Mouse (Mus musculus): Measurements from ENCODE around the gene Arl15. TPM values are rescaled to one million over a fixed set of nuclear protein-coding genes. Genes with fewer than 3 reads are reported as not detected.

Arl15 gene
- polyA plus RNA-seq, 1 experiment from 2014 or later = 19.7 TPM

- no peak overlapping the region; the same call in 1 of the 2 replicates for H3K27ac ChIP-seq (ENCODE audit: low read length)
- peak; percentile 83 for ATAC-seq
- H3K4me1 ChIP-seq (replicated peaks; ENCODE audit: control insufficient read depth, insufficient read depth, low read length) = peaks cover 14% of the 10 kb centered on the region
- H3K36me3 ChIP-seq (ENCODE audit: control insufficient read depth, insufficient read depth) = no peaks in the 10 kb centered on the region
- H3K27me3 ChIP-seq (replicated peaks; ENCODE audit: control insufficient read depth, insufficient read depth, low read length) = no peaks in the 10 kb centered on the region
- peak overlapping the region; percentile 26 for H3K4me2 ChIP-seq (ENCODE audit: low read length)
- no peak overlapping the region for H3K9ac ChIP-seq (replicated peaks; ENCODE audit: low read depth, low read length)
- 40% methylated on average over 9 of the region's 9 CpGs for WGBS
- H3K4me3 ChIP-seq (replicated peaks; ENCODE audit: low read length) = no peak overlapping the region
- H3K9me3 ChIP-seq (ENCODE audit: control insufficient read depth, low read length) = no peaks in the 10 kb centered on the region
These were observed 282.9 kb downstream of the Arl15 start for GRCm38 (mm10) chr13:114077181-114077580.

GRCm38 (mm10) chr13:114077584-114078270, 283.4 kb downstream of the Arl15 start:
- Histone ChIP-seq H3K36me3 (ENCODE audit: control insufficient read depth, insufficient read depth) (no peaks in the 10 kb centered on the region), H3K27me3 (replicated peaks; ENCODE audit: control insufficient read depth, insufficient read depth, low read length) (no peaks in the 10 kb centered on the region), H3K4me3 (replicated peaks; ENCODE audit: low read length) (no peak overlapping the region), H3K4me2 (ENCODE audit: low read length) (peak overlapping the region; percentile 26), H3K9me3 (ENCODE audit: control insufficient read depth, low read length) (no peaks in the 10 kb centered on the region), H3K9ac (replicated peaks; ENCODE audit: low read depth, low read length) (no peak overlapping the region; the same call in 1 of the 2 replicates), H3K4me1 (replicated peaks; ENCODE audit: control insufficient read depth, insufficient read depth, low read length) (peaks cover 14% of the 10 kb centered on the region), H3K27ac (ENCODE audit: low read length) (no peak overlapping the region; the same call in 1 of the 2 replicates)
- WGBS = 28% methylated on average over 17 of the region's 17 CpGs
- peak; percentile 48 for ATAC-seq

GRCm38 (mm10) chr13:114078851-114079250, 284.5 kb downstream of the Arl15 start:
- 82% methylated on average over 4 of the region's 4 CpGs for WGBS
- H3K4me3 ChIP-seq (replicated peaks; ENCODE audit: low read length) = no peak overlapping the region
- no peak overlapping the region for H3K27ac ChIP-seq (ENCODE audit: low read length)
- H3K27me3 ChIP-seq (replicated peaks; ENCODE audit: control insufficient read depth, insufficient read depth, low read length) = no peaks in the 10 kb centered on the region
- H3K4me2 ChIP-seq (ENCODE audit: low read length) = no peak overlapping the region
- peaks cover 14% of the 10 kb centered on the region for H3K4me1 ChIP-seq (replicated peaks; ENCODE audit: control insufficient read depth, insufficient read depth, low read length)
- H3K36me3 ChIP-seq (ENCODE audit: control insufficient read depth, insufficient read depth) = no peaks in the 10 kb centered on the region
- ATAC-seq = no peak
- H3K9ac ChIP-seq (replicated peaks; ENCODE audit: low read depth, low read length) = no peak overlapping the region
- no peaks in the 10 kb centered on the region for H3K9me3 ChIP-seq (ENCODE audit: control insufficient read depth, low read length)

GRCm38 (mm10) chr13:114079751-114080150, 285.4 kb downstream of the Arl15 start:
- H3K36me3 ChIP-seq (ENCODE audit: control insufficient read depth, insufficient read depth) = no peaks in the 10 kb centered on the region
- no peak overlapping the region for H3K4me2 ChIP-seq (ENCODE audit: low read length)
- no peaks in the 10 kb centered on the region for H3K9me3 ChIP-seq (ENCODE audit: control insufficient read depth, low read length)
- no peak overlapping the region for H3K4me3 ChIP-seq (replicated peaks; ENCODE audit: low read length)
- H3K27me3 ChIP-seq (replicated peaks; ENCODE audit: control insufficient read depth, insufficient read depth, low read length) = no peaks in the 10 kb centered on the region
- H3K9ac ChIP-seq (replicated peaks; ENCODE audit: low read depth, low read length) = no peak overlapping the region
- H3K27ac ChIP-seq (ENCODE audit: low read length) = no peak overlapping the region
- peaks cover 14% of the 10 kb centered on the region for H3K4me1 ChIP-seq (replicated peaks; ENCODE audit: control insufficient read depth, insufficient read depth, low read length)
- 89% methylated on average over 6 of the region's 6 CpGs for WGBS
- no peak for ATAC-seq

DNA sequence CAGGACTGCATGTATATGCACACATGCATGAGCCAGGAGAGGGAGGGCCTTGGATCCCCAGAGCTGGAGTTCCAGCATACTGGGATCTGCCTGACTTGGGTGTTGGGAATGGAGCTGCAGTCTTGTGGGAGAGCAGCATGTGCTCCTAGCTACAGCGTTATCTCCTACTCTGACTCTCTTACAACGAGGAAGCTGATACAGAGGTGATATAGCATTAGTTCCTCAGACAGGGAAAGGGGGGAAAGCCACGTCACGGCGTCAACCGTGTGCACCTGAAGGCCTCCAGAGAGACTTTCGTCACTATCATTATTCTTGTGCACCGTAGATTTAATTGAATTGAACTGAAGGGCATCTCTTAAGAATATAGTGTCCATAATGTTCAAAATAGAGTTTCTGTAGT, 286.2 kb downstream of the Arl15 start:
- WGBS = 92% methylated on average over 8 of the region's 8 CpGs
- no peaks in the 10 kb centered on the region for H3K27me3 ChIP-seq (replicated peaks; ENCODE audit: control insufficient read depth, insufficient read depth, low read length)
- no peaks in the 10 kb centered on the region for H3K36me3 ChIP-seq (ENCODE audit: control insufficient read depth, insufficient read depth)
- ATAC-seq = no peak
- H3K4me2 ChIP-seq (ENCODE audit: low read length) = no peak overlapping the region
- H3K27ac ChIP-seq (ENCODE audit: low read length) = no peak overlapping the region
- H3K9me3 ChIP-seq (ENCODE audit: control insufficient read depth, low read length) = no peaks in the 10 kb centered on the region
- H3K4me3 ChIP-seq (replicated peaks; ENCODE audit: low read length) = no peak overlapping the region
- peaks cover 14% of the 10 kb centered on the region for H3K4me1 ChIP-seq (replicated peaks; ENCODE audit: control insufficient read depth, insufficient read depth, low read length)
- no peak overlapping the region for H3K9ac ChIP-seq (replicated peaks; ENCODE audit: low read depth, low read length)

- Histone ChIP-seq H3K9me3 (ENCODE audit: control insufficient read depth, low read length) (no peaks in the 10 kb centered on the region), H3K27ac (ENCODE audit: low read length) (no peak overlapping the region), H3K4me1 (replicated peaks; ENCODE audit: control insufficient read depth, insufficient read depth, low read length) (no peaks in the 10 kb centered on the region), H3K4me2 (ENCODE audit: low read length) (no peak overlapping the region), H3K27me3 (replicated peaks; ENCODE audit: control insufficient read depth, insufficient read depth, low read length) (no peaks in the 10 kb centered on the region), H3K4me3 (replicated peaks; ENCODE audit: low read length) (no peak overlapping the region), H3K9ac (replicated peaks; ENCODE audit: low read depth, low read length) (no peak overlapping the region), H3K36me3 (ENCODE audit: control insufficient read depth, insufficient read depth) (no peaks in the 10 kb centered on the region)
- WGBS = 93% methylated on average over 3 of the region's 3 CpGs
- no peak for ATAC-seq
These were observed 289.3 kb downstream of the Arl15 start for GRCm38 (mm10) chr13:114083570-114084138.

DNA sequence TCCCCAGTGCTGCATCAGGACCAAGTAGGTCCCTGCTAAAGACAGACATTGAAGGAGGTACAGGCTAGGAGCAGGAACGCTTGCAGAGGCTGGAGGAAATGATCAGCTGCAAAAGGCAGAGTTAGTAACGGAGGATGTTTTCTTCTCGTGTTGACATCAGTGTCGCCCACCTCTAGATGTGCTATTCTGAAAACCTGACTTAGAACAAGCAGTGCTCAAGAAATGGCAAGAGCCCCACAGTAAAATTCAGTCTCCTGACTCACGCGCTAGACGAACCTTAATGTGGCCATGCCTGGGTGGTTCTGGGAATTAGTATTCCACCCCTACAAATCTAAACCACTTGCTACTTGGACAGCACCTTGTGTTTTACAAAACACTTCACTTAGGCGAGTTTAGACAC, 291.1 kb downstream of the Arl15 start:
- Histone ChIP-seq H3K27ac (ENCODE audit: low read length) (no peak overlapping the region), H3K36me3 (ENCODE audit: control insufficient read depth, insufficient read depth) (no peaks in the 10 kb centered on the region), H3K4me2 (ENCODE audit: low read length) (no peak overlapping the region), H3K9ac (replicated peaks; ENCODE audit: low read depth, low read length) (no peak overlapping the region), H3K4me3 (replicated peaks; ENCODE audit: low read length) (no peak overlapping the region), H3K9me3 (ENCODE audit: control insufficient read depth, low read length) (no peaks in the 10 kb centered on the region), H3K4me1 (replicated peaks; ENCODE audit: control insufficient read depth, insufficient read depth, low read length) (no peaks in the 10 kb centered on the region), H3K27me3 (replicated peaks; ENCODE audit: control insufficient read depth, insufficient read depth, low read length) (no peaks in the 10 kb centered on the region)
- no peak for ATAC-seq
- WGBS = 79% methylated on average over 8 of the region's 8 CpGs

DNA sequence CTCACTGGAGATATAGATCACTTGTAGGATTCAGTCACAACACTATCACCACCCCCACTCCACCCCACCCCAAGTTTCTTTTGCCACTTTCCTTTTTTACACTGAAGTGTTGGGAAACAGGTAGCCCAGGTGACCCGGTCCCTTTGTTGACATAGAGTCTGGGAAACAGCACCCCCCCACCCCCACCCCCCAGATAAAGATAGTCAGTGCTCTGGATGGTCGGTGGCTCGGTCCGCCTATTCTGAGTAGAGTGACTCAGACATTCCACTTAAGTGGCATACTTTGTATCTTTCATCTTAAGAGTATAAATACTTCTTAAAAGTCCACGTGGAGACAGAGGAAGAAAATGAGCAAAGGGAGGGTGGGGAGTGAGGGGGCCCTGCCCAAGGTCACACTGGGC, 292.0 kb downstream of the Arl15 start:
- no peak overlapping the region for H3K27ac ChIP-seq (ENCODE audit: low read length)
- no peak overlapping the region for H3K9ac ChIP-seq (replicated peaks; ENCODE audit: low read depth, low read length)
- 84% methylated on average over 5 of the region's 5 CpGs for WGBS
- no peaks in the 10 kb centered on the region for H3K36me3 ChIP-seq (ENCODE audit: control insufficient read depth, insufficient read depth)
- H3K27me3 ChIP-seq (replicated peaks; ENCODE audit: control insufficient read depth, insufficient read depth, low read length) = no peaks in the 10 kb centered on the region
- no peak for ATAC-seq
- H3K4me1 ChIP-seq (replicated peaks; ENCODE audit: control insufficient read depth, insufficient read depth, low read length) = no peaks in the 10 kb centered on the region
- no peaks in the 10 kb centered on the region for H3K9me3 ChIP-seq (ENCODE audit: control insufficient read depth, low read length)
- no peak overlapping the region for H3K4me3 ChIP-seq (replicated peaks; ENCODE audit: low read length)
- no peak overlapping the region for H3K4me2 ChIP-seq (ENCODE audit: low read length)

DNA sequence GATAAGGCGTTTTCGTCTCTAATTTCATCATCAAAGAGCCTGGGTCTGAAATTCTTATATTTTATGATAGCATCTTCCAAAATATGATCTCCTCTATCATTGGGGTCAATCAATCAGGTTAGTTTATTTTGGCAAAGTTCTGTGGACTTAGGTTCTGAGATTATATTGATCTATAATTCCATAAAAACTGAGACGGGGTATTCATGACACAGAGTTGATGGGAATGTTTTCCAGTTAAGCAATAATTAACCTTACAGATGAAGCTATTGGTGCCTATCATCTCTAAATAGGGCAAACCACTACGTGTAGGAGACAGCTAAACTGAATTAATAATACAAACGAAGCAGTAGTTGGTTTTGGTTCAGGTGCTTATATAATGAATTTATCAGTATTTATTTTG, 292.5 kb downstream of the Arl15 start:
- no peak overlapping the region for H3K4me2 ChIP-seq (ENCODE audit: low read length)
- no peaks in the 10 kb centered on the region for H3K36me3 ChIP-seq (ENCODE audit: control insufficient read depth, insufficient read depth)
- H3K4me3 ChIP-seq (replicated peaks; ENCODE audit: low read length) = no peak overlapping the region
- ATAC-seq = no peak
- no peak overlapping the region for H3K27ac ChIP-seq (ENCODE audit: low read length)
- H3K9me3 ChIP-seq (ENCODE audit: control insufficient read depth, low read length) = no peaks in the 10 kb centered on the region
- H3K4me1 ChIP-seq (replicated peaks; ENCODE audit: control insufficient read depth, insufficient read depth, low read length) = no peaks in the 10 kb centered on the region
- WGBS = 91% methylated on average over 5 of the region's 5 CpGs
- H3K27me3 ChIP-seq (replicated peaks; ENCODE audit: control insufficient read depth, insufficient read depth, low read length) = no peaks in the 10 kb centered on the region
- no peak overlapping the region for H3K9ac ChIP-seq (replicated peaks; ENCODE audit: low read depth, low read length)
